Mouse (Mus musculus): ENCODE data around the gene Pcnx3.

Gene Pcnx3

DNA sequence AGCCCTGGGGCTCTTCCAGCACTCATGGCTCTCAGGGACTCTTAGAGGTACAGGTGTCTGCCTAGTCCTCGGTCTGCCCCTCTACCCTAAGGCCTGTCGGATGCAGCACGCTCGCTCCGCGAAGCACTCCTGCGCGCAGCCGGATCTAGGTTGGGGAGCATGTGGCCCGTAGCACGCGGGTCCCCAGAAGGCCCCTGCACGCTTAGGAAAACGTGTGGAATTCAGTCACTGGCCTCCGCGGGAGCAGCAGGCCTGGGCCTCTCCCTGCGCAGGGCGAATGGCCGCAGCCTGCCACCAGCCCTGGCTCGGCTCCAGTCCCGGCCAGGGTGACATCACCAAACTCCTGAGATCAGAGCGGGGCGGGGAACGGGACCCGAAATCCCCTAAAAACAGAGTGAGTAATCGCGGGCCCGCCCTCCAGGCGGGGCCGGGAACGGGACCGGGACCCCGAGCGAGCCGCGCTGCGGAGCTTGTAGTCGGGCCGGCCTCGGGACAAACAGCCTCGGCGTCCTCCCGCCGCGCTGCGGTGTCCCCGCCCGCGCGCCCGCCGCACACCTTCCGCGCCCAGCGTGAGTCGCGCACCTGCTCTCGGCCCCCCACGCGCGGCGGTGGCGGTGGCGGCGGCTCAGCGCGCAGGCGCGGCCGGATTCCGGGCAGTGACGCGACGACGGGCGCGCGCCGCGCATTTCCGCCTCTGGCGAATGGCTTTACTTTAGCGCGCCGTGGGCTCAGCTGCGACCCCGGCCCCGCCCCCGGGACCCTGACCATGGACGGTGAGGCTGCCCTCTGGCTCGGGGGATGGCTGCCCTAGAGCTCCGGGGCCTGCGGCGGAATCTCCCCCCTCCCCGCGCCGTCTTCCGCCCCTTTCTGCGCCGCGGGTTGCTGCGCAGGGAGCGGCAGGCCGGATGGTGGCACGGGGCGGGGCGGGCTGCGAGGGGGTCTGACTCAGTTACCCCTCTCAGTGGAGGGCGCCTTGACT, 51.4 kb downstream of the Pcnx3 start, which contains the start of gene Rela:
TSS of gene Rela (plus strand) at position 415 of the 979 bp plus-strand sequence.
- DNase-seq, result peak; percentile 91

DNA sequence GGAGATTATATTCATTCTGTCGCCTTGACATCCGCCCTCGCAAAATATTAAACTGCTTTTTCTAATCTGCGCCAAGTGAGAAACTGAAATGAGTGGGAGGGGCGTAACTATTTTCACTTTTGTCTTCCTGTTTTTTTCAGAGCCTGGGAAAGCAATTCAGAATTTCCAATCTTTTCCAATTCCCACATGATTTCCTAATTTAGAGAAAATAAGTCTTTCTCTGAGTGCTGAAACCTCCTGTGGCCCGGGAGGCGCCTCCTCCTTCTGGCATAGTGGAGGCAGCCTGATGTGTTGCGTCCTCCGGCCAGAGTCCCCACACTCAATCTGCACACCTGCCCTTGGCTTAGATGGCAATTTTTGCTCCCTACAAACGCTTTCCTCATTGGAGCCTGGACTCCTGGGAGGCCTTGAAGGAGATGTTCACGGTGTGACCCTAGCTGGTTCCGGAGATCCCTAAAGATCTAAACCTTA, 52.1 kb downstream of the Pcnx3 start:
- no peak for DNase-seq

DNA sequence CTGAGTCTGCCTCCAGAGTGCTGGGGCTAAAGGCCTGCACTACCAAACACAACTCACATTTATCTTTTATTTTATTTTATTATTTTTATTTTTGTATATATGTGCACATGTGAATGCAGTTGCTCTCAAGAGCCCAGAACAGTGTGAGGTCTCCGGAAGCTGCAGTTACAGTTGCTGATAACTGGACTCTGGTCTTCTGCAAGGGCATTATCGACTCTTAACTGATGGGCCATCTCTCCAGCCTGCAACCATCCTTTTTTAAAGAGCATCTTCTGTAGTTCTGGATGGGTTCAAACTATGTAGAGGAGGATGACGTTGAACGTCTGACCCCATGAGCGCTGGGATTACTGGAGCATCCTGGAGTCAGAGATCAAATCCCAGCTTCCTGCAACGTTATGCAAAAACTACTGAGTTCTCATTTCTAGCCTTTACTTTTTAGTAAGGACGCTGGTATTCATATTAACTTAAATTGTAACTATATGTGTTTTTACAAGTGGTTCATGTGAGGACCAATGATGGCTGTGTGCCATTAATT, 52.6 kb downstream of the Pcnx3 start:
- DNase-seq, result no peak

DNA sequence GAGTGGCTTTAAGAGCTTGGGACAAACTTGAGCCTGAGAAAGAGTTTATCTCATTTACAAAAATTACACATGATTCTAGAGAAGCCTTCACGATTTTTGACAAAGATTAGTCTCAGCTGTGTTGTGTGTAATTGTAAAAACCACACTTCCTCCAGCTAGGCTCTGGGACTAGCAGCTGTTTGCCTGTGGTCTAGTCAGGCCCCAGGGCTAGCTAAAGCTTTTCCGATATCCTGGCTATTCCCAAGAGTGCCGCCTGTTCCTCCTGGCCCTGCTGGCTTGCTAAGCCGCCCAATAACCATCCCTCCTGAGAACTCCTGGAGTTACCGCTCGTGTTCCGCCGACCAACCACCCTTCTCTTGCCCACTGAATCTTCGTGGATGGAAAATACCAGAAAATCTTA, 56.6 kb downstream of the Pcnx3 start:
- DNase-seq, result no peak

DNA sequence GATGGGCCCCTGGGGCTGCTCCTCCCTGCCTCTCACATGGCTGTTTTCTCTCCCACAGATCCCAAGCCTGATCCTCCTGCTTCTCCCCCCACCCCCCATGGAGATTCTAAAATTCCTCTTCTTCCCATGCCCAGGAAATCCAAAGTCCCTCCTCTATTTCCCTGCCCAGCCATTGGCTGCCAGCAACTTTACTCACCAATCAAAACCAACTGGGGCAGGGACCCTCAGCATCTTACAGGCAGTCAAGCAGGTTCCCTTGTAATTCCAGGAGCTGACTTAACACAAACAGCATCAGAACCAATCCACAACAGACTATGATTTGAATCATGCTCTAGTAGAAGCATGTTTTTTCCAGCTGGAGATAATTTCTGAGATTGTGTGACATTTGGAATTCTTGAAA, 58.8 kb downstream of the Pcnx3 start:
- DNase-seq, result no peak

DNA sequence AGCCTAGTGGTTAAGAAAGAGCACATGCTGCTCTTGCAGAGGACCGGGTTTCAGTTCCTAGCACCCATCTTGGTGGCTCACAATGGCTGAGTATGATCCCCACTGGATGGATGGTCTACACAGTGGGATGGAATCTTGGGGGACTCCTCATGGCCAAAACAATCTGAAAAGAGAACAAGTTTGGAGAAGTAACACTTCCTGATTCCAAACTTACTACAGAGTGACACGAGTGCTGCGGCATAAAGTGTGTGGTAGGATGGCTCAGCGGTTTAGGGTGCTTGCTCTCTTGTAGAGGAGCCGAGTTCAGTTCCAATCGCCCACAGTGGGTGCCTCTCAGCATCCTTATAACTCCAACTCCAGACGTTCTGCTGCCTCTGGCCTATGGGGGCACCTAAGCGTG, 63.4 kb downstream of the Pcnx3 start:
- no peak for DNase-seq

DNA sequence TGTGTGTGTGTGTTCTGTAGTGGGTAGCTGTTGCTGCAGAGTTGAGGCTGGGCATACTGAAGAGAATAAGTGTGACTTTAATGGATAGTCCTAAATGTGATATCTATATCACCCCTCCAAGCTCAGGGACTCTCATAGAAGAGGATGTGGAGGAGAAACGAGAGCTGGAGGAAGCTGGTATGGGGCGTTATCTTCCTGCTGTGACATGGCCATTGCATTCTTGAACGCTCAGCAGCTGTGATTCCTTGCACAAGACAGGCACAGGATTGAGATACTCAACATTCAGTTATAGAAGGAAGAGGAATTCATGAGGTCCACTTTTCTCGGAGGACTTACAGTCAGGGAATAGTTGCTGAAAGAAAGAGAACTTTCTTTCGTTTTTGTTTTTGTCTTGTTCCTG, 66.8 kb downstream of the Pcnx3 start:
- DNase-seq, result no peak

DNA sequence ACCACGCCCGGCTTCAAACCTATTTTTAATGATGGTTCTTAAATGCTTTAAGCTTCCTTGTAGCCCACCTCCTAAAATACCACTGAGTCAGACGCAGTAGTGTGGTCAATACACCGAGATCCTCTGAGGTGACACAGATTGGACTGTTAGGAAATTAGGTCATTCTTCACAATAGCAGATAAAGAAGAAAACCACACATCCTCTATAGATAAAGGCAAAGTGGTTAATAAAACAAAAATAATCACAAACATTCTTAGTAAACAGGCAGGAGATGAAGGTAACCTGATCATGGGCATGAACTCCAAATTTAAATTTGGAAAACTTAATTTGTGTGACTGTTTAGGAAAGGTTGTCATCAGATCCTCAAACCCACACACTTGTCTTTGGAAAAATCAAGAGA, 68.7 kb downstream of the Pcnx3 start:
- no peak for DNase-seq

DNA sequence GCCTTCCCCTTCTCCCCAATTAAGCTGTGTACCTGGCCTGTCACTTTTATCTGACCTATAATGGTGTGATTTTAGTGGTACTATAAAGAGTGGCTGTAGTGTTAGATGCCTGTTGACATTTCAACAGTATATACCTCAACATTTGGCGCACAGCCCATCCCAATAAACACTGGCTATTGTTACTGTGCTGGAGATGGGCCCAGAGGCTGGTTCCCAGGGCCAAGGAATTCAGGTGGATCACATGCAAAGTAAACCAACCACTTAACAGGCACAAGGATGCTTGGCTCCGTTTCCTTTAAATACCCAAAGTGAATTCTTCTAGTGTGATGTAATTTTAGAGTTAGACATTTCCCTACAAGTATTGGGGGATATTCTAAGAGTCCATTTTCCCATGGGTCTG, 73.8 kb downstream of the Pcnx3 start:
- DNase-seq, result no peak
